Mouse (Mus musculus) right cerebral cortex, postnatal 14 days (tissue): ENCODE results near the gene D7Ertd443e.
A peak's percentile ranks its signal among the peaks of the same experiment; 100 is the strongest.

Source experiments
- DNase-seq: peaks from one replicate; pipeline ENCODE4 v3.0.0; 2022

The D7Ertd443e gene

DNA sequence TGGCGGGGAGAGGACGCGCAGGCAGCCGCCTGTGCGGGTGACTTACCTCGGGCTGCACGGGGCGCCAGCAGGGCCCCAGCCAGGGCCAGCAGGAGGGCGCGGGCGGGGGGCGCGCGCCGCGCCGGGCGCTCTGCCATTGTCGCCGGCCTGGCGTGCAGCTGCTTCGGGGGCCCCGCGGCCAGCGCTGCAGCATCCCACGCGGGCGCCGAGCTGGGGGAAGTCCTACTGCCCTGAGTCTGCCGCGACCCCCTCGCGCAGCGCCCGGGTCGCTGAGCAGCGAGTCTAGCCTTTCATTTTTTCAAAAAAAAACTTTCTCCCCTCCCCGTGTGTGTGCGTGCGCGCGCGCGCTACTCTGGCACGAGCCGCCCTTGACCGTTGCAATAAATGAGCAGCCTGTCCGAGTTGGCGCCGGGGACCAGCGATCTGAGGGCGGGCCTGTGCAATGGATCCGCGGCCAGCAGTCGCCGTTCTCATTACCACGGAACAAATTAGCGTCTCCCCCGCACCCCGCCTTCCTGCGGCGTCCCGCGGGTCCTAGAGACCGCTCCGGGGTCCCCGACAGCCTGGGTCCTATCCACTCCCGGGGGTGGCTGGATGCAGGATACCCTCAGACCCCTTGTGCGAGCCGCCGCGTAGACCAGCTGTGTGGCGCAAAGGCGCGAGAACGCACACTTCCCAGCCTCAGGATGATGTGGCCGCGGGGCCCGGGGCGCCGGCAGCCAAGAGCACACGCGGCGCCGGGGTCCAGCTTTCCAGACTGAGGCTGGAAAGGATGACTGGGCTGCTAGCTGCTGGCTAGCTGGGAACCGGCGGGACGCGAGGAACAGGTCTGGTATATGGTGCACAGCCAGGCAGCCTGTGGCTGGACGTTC is 160.5 kb downstream of the D7Ertd443e start:
- peak; percentile 57 for DNase-seq

DNA sequence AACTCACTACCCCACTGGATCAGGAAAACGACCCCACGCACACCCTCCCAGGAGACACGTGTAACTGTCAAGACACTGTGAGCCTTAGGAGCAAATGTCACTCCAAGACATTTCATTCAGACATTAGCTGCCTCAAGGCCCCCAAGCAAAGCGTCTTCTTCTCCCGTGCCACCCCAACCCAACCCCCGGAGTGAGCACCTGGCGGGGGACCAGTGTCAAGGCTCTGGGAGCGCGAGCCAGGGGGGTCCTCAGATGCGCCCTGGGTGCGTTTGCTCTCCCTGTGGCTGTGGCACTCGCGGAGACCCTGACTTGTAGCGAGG is 161.1 kb downstream of the D7Ertd443e start:
- DNase-seq = no peak

DNA sequence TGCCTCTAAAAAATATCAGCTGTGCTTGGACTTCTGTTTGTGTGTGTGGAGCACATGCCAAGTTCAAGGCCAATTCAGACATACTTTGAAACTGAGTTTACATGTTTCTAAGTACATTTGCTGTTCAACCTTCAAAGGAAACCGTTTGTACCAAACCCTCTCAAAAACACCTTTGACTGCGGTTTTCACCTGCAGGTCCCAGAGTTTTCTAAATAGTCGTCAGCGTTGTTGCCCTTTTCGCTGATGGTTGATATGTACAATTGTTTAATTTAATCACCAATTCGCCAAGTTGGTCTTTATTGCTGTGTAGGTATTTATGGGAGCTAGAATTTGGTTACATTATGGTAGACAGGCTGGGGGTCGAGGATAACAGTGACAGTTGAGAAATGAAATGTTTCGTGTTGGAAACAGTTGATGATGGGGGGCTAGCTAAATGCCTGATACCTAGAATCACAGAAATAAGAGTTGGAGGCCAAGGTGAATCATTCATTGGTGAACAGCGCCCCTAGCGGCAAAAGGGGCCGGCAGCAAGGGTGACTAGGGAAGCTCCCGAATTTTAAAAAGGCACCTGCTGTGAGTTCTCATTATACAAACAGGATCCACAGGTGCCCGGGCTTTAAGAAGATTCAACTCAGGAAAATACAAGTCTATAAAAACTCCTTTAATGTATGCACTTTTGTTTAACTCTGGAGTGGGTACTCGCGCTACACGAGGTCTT is 161.9 kb downstream of the D7Ertd443e start:
- peak; percentile 91 for DNase-seq
